ENCODE assay signal across 9 mouse cellular contexts in genomic region chr8:8733804-8734203, GRCm38 (mm10). TPM values are rescaled to one million over a fixed set of nuclear protein-coding genes. Genes with fewer than 3 reads are reported as not detected.
DNase-seq lines count a peak whose midpoint lies in the region; ATAC-seq and TF ChIP-seq lines count a peak whose summit lies in the region.
"Had no signal": no experiment of that assay in that cellular context is flagged by ENCODE, and none has a peak within 500 bp of the region (broad histone marks: within the 10 kb centered on the region; RNA-seq: fewer than 3 reads in every experiment).

No protein-coding gene starts in this region.

- no peak overlapping the region for H3K4me2 ChIP-seq in hindbrain, postnatal 0 days (ENCODE audit: low read depth, low read length)
- H3K4me2 ChIP-seq: heart, embryonic 15.5 days; neural tube, embryonic 13.5 days had no signal

- no peak overlapping the region for H3K4me3 ChIP-seq in G1E (ENCODE audit: low read depth, low read length)
- no peak overlapping the region for H3K4me3 ChIP-seq in bone marrow macrophage, adult 2 months (ENCODE audit: insufficient read depth, low read length)
- no peak overlapping the region for H3K4me3 ChIP-seq in hindbrain, postnatal 0 days (ENCODE audit: low read length)
- H3K4me3 ChIP-seq: heart, embryonic 15.5 days; neural tube, embryonic 13.5 days had no signal

- no peak for TF ChIP-seq POLR2A in bone marrow macrophage, adult 2 months (IDR thresholded peaks at IDR 0.05; ENCODE audit: borderline replicate concordance, low read depth, low read length)

- H3K9me3 ChIP-seq in G1E (replicated peaks): no peaks in the 10 kb centered on the region
- H3K9me3 ChIP-seq in hindbrain, postnatal 0 days (ENCODE audit: low read length): no peaks in the 10 kb centered on the region
- H3K9me3 ChIP-seq: heart, embryonic 15.5 days; neural tube, embryonic 13.5 days had no signal

- H3K36me3 ChIP-seq in G1E (replicated peaks): no peaks in the 10 kb centered on the region
- no peaks in the 10 kb centered on the region for H3K36me3 ChIP-seq in hindbrain, postnatal 0 days (ENCODE audit: insufficient read depth, low read length)
- H3K36me3 ChIP-seq: heart, embryonic 15.5 days; neural tube, embryonic 13.5 days had no signal

- no peak overlapping the region for H3K9ac ChIP-seq in hindbrain, postnatal 0 days (replicated peaks; ENCODE audit: low read length)
- H3K9ac ChIP-seq: heart, embryonic 15.5 days; neural tube, embryonic 13.5 days had no signal

- intact Hi-C loops in left cerebral cortex, postnatal 4 days (cut with DNase I): no loop called here
- intact Hi-C loops in left cerebral cortex, postnatal 36 days (cut with DNase I): no loop called here

- H3K4me1 ChIP-seq in G1E (ENCODE audit: insufficient read depth, low read depth, low read length): no peaks in the 10 kb centered on the region
- H3K4me1 ChIP-seq in bone marrow macrophage, adult 2 months (ENCODE audit: control insufficient read depth, insufficient read depth, low read length): no peaks in the 10 kb centered on the region
- no peaks in the 10 kb centered on the region for H3K4me1 ChIP-seq in hindbrain, postnatal 0 days (ENCODE audit: insufficient read depth, low read length)
- H3K4me1 ChIP-seq: heart, embryonic 15.5 days; neural tube, embryonic 13.5 days had no signal

- peak; percentile 5 for DNase-seq in left cerebral cortex, postnatal 4 days
- no peak for DNase-seq in left cerebral cortex, postnatal 36 days (ENCODE audit: low spot score in 2 of 2)
- DNase-seq in G1E (ENCODE audit: low spot score): peak; percentile 19
- DNase-seq in hindbrain, postnatal 0 days (ENCODE audit: low spot score): peak; percentile 50
- DNase-seq in thymus, postnatal 14 days: peak; percentile 33
- DNase-seq in ovary, adult 18-20 months (ENCODE audit: low spot score): no peak

- TF ChIP-seq CTCF in G1E (IDR thresholded peaks at IDR 0.05; ENCODE audit: low read depth, low read length): peak; percentile 58; the same call in 1 of the 2 replicates
- peak; percentile 69 for TF ChIP-seq CTCF in bone marrow macrophage, adult 2 months (IDR thresholded peaks at IDR 0.05; ENCODE audit: low read depth, low read length)
- TF ChIP-seq CTCF in hindbrain, postnatal 0 days (IDR thresholded peaks at IDR 0.05; ENCODE audit: low read depth): peak; percentile 81

- no peaks in the 10 kb centered on the region for H3K27me3 ChIP-seq in G1E (ENCODE audit: insufficient read depth, low read length)
- H3K27me3 ChIP-seq in hindbrain, postnatal 0 days (ENCODE audit: insufficient read depth, low read length): no peaks in the 10 kb centered on the region
- H3K27me3 ChIP-seq: neural tube, embryonic 13.5 days had no signal

- no peak overlapping the region for H3K27ac ChIP-seq in bone marrow macrophage, adult 2 months (ENCODE audit: insufficient read depth, low read depth, low read length)
- H3K27ac ChIP-seq in hindbrain, postnatal 0 days: no peak overlapping the region
- H3K27ac ChIP-seq: heart, embryonic 15.5 days; neural tube, embryonic 13.5 days had no signal

- 40% methylated on average over 4 of the region's 4 CpGs for WGBS in hindbrain, postnatal 0 days

- ATAC-seq in G1E (ENCODE audit: extremely low read depth, insufficient number of reproducible peaks, low FRiP score, poor library complexity, severe bottlenecking): no peak; the same call in 1 of the 2 replicates
- ATAC-seq in hindbrain, postnatal 0 days: no peak

RNA-seq across cellular contexts. Expression of gene Arglu1, which starts 43.5 kb away (rescaled TPM):
- total RNA-seq in left cerebral cortex, postnatal 4 days (2021): 100 to 1,000 TPM; 124 to 126 TPM
- 100 to 1,000 TPM in 1 of 2 experiments, 10 to 100 TPM in 1; 74.8 to 112 TPM for total RNA-seq in left cerebral cortex, postnatal 36 days (2021)
- total RNA-seq in G1E (2014; fragmentation: Nextera tagmentation): 118 and 128 TPM in 2 replicates
- 127 and 138 TPM in 2 replicates for total RNA-seq in G1E (2017)
- 89.0 and 102 TPM in 2 replicates for polyA plus RNA-seq in G1E (2012)
- 81.2 and 98.3 TPM in 2 replicates for polyA plus RNA-seq in bone marrow macrophage, adult 2 months (2012; ENCODE audit: insufficient read depth, insufficient read length, missing spikeins)
- 55.6 and 71.9 TPM in 2 replicates for total RNA-seq in hindbrain, postnatal 0 days (2014; rRNA removed)
- 158 and 175 TPM in 2 replicates for polyA plus RNA-seq in hindbrain, postnatal 0 days (2015; fragmentation: Nextera tagmentation; extraction: Ambion mirVana)

Comparison
In these comparisons a context has a peak if more than half of its experiments do, and no peak if none do; other contexts are left out.
1. DNase-seq: peak in left cerebral cortex, postnatal 4 days (single experiment), G1E (single experiment), hindbrain, postnatal 0 days (single experiment) and thymus, postnatal 14 days (single experiment); none in left cerebral cortex, postnatal 36 days (0 of 2) and ovary, adult 18-20 months (single experiment).
2. Peak in every context shown above with its lines, with median percentiles within 50 percentile points of each other: CTCF ChIP-seq.